Mouse (Mus musculus): ENCODE results near the gene Khnyn.

DNA sequence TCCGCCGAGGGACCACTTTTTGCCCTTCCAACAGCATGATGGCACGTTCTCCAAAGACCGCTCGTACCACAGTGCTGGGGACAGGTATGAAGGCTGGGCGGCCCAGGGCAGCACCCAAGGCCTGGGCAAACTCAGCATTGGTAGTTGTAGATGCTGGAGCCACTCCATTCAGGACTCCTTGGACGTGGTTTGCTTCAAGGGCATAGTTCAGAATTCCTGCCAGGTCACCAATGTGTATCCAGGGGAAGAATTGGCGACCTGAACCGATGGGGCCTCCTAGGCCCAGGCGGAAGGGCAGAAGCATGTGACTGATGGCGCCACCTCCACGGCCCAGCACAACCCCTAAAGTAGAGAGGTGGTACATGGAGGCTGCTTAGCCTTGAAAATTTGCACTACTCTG is 12.9 kb downstream of the Khnyn start:
- TF ChIP-seq POLR2A (IDR thresholded peaks at IDR 0.05; ENCODE audit: insufficient read length, low read depth) (no peak), TCF12 (IDR thresholded peaks at IDR 0.05; ENCODE audit: insufficient read depth, poor library complexity, severe bottlenecking) (no peak), MYOG (IDR thresholded peaks at IDR 0.05; ENCODE audit: control insufficient read depth in 1 of 3, insufficient read depth in 1 of 3, insufficient read length in 2 of 3, low read depth in 2 of 3) (no peak), TCF3 (IDR thresholded peaks at IDR 0.05; ENCODE audit: insufficient read length, low read depth) (no peak), E2F4 (IDR thresholded peaks at IDR 0.05; ENCODE audit: insufficient read depth) (no peak), CEBPB (IDR thresholded peaks at IDR 0.05; ENCODE audit: insufficient read depth, poor library complexity, severe bottlenecking) (no peak)

Data from myocyte (in vitro differentiated cells).